Mouse (Mus musculus): ENCODE measurements at regions not wholly inside any gene's neighbourhood (a gene's known extent, or its start where the extent isn't known, plus 50 kb on each side); places are given as distances from the start of the nearest gene placed in this dataset.
A peak's percentile ranks its signal among the peaks of the same experiment; 100 is the strongest.

DNA sequence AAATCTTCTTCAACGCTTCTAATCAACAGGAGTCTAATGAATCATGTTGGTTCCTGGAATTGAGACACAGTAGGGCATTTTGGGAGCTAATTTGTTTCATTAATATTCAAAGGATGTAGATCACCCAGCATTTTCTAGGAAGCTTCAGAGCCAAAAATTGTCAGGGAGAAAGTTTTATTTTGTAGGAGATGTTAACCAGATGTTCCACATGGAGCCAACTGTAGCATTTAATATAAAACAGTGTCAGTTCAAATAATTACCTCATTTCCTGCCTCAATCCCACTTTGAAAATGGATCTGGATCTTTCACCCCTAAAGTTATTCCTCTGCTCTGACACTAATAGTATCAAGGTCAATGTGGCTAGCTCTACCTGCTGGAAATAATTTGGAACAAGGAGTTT, 389.6 kb upstream of the Lmcd1 start:
- no peak for DNase-seq

DNA sequence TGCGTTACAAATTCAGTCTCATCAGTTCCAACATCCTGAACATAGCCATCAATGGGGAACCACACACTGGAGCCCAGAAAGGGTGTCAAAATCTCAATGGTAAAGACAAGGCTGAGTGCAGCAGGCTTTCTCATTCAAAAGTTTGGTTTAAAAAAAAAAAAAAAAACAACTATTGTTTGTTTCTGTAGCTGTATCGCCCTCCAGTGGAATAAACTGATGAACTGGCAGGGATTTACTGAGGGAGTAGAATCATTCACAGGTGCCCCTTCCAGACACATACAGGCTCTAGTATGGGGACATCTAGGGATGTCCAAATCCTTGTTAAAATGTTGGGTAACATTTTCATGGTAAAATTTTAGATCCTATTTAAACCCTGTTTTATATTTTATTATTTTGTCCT, 361.6 kb upstream of the Lmcd1 start:
- no peak for DNase-seq

DNA sequence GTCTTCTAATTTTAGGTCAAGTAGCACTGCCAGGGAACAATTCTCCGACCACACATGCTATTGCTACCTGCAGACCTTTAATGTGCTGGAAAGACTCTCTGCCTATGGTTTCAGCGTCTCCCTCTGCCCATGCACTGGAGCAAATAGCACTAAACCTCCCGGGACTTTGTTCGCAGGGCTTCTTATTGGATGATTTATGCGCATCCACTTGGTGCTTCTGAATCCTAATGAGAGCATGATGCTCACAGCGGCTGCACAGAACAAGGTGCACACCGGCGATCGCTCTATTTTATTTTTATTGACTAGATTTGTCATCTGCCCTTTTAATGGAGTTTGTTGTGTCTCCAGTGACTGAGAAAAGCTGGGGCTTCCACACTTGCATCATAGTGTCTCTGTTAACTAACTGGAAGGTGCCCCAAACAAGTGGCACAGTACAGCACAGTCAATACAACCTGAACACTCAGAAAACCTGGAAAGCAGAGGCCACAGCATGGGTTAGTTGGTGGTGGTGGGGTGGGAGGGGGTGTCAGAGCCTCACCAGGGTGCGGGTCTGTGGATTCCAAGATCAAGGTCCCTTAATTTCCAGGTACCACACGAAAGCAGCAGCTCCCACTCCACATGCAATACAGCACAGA, 359.7 kb upstream of the Lmcd1 start:
- no peak for DNase-seq

DNA sequence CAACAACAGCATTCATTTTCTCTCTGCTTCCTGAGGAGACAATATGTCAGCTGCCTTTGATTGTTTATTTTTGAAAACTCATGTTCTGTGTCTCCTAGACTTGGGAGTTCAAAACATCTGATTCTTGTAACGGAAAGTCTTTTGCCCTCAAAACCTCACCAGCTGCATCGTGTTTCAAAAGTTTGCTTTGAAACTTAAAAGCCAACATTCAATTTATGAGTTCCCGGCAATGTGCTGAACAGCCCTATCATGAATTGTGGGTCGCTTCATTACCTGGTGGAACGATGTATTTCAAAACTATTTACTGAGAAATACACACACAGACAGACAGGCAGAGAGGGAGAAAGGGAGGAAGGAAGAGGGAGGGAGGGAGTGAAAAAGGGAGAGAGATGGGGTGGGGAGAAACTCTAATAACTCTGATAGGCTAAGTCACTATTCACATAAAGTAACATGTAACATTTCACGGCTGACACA, 356.3 kb upstream of the Lmcd1 start:
- DNase-seq = no peak

DNA sequence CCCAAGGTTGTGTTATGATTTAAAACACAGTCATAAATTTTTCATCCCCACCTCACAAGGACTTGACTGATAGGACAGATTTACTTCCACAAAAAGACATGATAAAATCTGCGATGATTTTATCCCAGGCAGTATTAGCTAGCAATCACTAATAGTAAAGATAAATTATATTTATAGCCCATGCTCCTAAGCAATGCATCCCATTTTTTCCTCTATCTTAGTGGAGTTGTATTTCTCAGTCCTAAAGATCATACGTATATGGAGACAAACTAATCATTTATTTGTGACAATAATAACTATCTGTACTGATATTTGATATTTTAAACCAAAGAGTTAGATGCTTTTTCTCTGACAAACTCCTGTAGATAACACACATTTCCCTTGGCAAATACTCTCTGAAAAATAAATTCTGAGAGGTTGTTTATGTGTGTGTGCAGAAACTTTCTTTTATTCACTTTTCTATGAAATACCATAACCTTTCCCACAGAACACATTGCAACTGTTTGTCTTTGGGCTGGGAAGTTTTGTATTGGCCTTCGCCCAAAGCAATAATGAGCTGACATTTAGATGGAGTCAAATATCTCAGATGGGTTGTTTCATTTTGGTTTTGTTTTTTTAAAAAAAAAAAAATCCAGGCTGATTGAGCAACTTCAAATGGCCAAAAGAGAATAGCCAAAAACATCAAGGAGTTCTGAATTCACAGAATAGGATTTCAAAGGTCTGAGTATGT, 355.5 kb upstream of the Lmcd1 start:
- no peak for DNase-seq

DNA sequence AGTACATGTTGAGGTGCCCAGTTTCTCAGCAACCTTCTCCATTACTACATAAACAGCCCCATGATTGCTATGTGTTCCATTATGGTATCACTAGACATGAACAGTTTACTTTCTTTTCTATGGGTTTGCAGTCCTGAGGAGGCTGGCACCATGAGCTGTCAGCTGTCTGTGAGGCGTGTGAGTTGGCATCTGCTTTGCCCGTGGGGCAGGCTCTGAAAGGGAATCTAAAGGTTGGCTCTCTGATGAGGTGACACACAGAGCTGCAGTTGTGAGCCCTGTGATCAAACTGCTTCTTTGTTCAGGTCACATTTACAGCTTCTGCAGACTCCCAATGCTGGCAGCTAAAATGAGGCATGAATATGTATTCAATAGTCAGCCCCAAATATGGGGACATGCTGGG, 341.0 kb upstream of the Lmcd1 start:
- no peak for DNase-seq

DNA sequence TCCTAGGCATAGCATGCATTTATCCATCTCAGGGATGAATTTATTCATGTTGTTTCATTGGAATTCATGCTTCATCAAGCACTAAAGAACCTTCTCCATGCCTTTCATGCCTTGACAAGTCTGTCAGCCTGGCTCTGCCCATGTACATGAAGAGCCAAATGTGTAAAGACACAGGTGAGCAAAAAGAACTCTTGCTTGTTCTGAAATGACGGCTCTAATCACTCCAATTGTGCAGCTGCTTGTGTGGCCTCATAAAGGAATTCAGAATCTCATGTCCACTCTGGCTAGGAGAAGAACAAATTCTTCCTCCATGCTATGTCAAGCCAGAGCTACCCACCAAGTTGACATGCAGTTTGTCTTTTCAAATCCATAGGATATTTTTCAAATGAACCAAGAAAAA, 319.2 kb upstream of the Lmcd1 start:
- DNase-seq = no peak

DNA sequence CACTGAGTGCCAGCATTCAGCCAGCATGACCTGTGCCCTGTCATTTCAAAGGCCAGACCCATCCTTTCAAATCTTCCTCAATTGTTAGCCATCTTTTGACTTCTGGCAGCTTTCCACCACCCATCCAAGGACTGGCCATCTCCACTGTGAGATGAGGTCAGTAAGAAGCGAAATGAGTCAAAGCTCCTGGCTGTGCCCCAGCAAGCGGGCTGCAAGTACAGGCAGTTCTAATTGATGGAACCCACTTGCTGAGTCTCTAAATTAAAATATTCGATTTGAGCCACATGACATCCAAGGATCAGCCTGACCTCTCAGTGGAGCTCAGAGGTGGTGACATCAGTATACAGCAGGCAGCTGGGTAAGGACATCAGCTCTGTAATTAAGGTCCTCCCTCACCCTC, 307.8 kb upstream of the Lmcd1 start:
- DNase-seq = peak; percentile 78

DNA sequence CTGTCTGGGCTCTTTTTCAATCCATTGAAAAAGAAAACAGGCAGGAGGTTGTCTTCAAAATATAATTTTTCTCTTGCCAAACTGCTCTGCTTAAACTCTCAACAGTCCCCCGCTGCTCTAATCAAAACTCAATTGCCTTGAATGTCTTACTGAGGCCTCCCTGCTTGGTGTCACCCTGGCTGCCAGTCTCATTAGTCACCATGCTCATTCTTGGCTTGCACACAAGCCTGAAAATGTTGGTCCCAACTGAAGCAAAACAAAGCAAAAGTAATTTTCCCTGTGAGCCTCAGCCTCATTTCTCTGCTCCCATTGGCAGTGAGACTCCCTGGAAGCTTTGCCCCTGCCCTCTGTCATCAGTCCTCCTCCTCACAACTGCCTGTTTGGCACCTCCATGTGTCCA, 288.1 kb upstream of the Lmcd1 start:
- peak; percentile 25 for DNase-seq

DNA sequence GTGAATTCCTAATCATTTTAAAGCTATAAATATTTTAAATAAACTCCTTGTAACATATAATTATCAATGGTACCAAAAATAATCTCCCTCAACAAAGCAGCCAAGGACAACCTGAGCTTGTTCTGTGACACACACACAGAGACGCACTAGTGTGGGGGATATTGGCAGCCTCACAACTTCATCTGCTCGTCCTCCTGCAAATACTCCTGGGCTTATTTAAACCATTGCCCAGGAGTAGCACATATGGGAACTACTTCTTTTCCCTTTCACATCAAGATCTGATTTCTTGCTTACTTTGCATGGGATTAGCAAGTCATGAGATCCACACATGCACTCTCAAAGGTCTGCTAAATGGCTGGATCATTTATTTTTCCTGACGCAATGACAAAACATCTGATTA, 277.7 kb upstream of the Lmcd1 start:
- no peak for DNase-seq

DNA sequence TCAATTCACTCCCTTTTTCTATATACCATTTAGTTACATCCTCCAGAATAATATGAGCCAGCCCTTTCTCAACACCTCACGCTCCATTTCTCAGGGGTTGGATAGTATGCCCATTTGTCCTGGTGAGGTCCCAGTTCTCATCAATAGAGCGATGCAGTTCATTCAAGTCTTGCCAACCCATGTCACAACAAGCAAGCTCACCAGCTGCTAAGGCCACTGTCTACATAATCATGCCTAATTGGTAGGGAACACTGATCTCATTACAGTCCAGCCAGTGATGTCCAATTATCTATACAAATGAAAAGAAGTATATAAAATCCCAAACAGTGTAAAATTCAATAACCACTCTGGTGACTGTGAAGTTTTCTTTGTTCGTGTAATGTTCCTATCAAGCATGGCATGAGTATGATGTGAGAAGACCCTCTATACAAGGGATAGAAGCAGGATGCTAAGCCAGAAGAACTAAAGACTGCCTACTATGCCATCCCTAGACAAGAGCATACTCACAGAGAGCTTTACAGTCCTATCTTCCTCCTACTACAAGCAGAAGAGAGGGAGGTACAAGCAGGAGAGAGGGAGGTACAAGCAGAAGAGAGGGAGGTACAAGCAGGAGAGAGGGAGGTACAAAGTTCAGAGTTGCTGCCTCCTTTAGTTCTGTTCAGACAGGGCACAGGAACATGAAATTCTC, 269.6 kb upstream of the Lmcd1 start:
- no peak for DNase-seq

DNA sequence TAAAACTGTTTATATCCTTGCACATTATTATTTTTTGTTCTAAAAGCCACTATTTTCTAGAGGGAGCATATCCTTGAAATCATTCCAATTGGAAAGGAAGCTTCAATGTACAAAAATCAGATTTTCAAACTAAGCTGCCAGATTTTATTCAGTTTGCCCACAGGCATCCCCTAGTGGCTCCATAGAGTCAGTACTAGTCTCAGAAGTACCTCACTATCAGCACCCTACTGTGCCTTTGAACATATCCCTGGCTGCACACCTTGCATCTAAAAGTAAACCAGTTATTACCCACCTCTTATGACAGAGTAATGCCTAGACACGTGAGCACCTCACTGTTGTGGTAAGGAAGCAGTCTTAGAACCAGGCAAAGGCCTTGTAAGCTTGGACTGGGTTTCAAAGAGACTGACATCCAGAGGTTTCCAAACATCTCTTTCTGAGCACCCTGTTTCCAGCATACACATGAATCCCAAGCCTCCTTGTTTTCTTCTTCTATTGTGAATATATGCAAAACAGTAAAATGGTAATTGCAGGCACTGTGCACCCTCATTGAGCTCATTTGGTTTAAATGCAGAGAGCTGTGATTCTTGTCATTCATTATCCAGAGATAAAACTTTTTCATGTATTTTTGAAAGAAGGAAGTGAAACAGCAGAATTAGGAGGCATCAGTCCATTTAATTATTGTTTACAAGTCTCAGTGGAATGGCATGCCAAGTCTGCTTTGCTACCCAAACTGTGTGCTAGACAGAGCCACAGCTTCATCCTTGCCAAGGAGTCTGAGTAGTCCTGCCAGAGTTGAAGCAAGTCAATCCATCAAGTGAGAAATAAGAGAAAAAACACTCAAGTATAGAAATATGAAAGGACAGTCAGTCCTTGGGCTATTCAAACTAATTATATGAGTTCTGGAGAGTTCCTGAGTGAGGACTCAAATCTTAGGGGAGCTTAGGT, 247.0 kb upstream of the Lmcd1 start:
- no peak for DNase-seq

DNA sequence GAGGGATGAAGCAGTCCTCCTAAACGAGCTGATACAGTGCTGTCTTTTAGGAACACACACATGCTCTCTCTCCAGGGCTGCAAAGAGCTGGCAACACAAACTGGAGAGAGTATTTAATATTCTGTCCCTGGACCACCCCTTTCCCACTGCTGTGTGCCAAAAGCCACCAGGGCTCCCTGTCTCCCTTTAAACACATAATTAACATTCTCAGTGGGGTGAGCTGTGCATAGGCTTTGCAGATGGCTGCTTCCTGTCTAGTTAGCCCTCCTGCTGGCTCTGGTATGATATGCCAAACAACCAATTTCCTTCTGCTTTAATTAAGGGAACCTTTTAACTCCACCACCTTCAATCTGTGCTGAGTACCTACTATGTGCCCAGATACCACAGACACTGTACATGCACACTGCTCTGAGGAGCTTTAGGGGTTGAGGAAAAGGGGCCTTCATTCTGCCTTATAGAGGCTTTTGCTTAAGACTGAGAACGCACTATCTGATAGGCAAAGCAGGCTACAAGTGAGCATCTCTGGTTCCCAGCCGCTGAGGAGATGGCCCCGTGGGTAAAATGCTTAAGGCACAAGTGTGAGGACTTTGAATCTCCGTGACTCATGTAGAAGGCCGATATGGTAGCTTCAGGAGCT, 222.9 kb upstream of the Lmcd1 start:
- no peak for DNase-seq

DNA sequence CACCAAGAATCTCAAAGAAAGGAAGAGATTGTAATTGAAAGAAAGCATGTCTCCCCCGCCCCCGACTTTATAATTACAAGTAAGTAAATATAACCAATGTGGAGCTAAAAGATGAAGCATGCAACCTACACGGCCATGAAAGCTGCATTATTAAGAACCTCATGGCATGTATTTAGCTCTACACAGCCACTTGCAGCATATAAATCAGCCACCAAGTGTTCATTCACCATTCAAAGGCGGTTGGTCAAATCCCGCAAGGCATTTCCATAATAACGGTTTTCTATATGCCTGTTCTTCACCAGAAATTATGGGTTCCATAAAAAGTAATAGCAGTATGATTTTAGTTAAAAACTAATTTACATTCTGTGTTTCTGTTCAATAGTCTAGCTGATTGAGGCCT, 221.4 kb upstream of the Lmcd1 start:
- no peak for DNase-seq

DNA sequence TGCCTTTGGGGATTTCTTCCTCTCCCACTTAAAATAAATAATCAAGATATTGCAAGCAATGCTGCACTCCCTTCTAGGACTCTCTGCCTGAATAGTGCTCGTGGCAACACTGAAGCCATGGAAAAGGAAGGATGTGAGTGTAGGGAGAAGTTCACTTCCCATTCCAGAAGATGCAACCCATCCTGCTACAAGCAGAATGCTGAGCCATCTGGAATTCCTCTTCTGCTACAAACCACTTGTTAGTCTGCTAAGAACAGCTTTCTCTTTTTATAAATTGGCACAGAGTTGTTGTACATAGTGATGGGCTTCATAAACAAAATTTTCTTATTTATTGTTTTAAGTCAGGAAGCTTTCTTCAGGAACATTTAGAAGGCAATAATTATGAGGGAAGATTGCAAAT, 215.7 kb upstream of the Lmcd1 start:
- DNase-seq = no peak

DNA sequence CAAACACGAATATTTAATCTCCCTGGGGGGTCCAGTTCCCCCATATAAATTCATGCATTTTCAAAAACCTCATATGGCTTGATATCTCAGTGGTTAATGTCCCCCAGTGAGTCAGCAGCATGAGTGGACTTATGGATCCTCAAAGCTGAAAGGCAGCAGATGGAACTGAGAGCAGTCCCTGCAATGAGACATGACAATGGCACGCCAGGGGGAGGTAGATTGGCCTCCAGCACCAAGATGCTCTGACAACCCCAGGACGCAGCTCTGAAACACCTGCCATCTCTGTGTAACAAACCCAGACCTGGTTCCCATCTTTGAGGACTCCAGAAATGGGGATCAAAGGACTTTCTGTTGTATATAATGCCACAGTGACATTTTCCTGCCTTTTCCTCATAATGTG, 210.6 kb upstream of the Lmcd1 start:
- DNase-seq = no peak

DNA sequence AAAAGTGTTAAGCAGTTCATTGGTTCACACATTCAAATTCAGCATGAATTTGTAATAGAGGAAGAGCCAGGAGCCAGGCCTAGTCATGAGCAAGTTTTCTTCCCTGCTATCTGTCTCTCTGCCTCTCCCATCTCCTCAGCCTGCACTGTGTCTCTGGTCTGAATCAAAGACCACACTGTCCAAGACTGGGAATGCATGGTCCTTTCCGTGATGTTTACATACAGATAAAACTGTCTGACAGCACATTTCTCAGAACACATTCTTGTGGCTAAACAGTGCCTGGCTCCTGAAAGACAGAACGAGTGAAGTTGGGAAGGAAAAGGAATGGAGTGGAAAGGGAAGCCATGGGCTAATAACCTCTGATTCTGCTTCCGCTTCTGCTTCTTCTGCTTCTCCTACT, 183.0 kb upstream of the Lmcd1 start:
- DNase-seq = no peak

DNA sequence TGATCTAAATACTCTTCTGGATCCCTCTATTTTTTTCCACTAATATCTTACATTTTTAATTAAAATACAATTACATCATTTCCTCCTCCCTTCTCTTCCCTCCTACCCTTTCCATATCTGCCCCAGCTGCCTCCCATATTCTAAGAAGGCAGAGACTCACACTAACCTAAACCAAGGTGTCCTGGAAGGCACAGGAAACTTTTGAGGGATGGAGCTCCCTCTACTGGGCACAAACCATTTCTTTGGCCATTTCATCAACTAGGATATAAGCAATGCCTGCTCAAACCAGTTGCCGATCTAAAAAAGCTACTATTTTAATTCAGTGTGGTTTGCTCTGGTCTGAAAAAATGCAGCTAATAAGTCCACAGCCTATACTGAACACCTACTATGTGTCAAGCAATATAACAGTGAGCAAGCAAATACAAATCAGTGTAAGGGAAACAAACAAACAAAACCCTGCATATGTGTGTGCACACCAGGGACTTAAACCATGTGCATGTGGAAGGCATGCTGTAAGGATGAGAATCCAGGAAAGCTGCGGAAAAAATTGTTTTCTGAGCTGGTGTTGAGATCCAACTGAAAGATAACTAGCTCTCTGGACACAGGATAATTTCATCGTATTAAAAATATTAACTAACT, 182.3 kb upstream of the Lmcd1 start:
- no peak for DNase-seq

DNA sequence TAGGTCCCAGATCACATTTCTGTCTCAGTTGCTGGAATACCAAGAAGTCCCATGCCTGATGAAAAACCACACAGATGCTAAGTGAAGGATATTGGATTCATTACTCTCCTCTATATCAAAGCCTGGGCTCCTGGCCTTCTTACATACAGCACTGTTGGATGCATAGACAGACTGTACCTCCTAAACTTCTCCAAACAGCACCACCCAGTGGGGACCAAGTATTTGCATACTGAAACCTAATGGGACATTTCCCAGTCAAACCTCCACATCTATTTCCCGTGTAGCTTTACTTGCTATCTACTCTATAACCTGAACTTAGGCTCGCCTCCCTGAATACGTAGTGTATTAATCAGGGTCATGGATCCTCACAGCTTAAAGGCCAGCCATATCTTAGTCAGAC, 180.3 kb upstream of the Lmcd1 start:
- no peak for DNase-seq

DNA sequence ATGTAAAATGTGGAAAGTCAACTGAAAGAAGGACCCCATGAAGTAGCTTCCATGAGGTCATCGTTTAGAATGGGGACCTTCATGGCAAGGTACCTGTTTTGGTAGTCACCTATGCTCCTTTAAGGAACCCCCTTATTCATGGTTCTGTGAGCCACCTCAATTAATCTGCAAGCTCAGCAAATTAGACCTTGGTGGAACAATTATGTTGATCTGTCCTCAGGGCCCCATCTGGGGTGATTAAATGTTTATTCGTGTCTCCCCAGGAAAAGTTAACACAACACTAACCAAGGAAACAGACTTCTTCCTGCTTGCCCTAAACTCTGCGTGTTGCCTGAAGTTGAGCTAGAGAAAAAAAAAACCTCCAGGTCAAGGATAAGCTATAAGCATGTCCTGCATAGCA, 175.9 kb upstream of the Lmcd1 start:
- no peak for DNase-seq

DNA sequence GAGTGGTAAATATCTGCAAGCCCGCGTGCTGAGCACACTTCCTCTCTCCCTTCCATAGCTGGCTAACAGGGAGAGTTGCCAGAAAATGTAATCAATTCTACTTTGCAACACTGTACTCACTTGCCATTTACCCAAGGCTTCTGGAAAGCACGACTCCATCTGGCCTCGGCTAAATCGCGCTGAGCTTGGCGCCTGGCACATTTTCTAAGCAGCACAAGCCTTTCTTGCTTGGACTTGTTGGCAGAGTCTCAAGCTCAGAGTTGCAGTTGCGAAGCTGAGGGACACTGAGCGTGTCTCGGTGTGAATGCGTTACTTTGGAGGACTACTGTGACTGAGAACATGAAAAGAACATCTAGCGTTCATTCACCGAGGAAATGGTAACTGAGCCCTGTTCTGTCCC, 164.9 kb upstream of the Lmcd1 start:
- DNase-seq = no peak

DNA sequence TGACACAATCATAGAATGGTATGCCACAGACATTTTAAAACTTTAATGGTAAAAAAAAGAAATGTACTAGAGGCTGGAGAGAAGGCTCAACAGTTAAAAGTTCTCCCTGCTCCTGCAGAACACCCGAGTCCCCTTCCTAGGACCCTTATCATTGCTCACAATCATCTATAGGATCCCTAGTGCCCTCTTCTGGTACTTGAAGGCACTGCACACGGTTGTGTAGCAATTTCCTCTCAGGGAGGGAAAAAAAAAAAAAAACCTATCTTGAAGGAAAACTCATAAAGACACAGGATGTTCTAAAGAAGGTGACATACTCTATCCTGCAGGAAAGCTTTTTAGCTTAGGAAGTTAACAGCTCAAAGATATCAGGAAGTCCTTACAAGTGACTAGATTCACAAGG, 154.4 kb upstream of the Lmcd1 start:
- DNase-seq = no peak

Measured in adrenal gland, adult 8-10 months (tissue).